Mouse (Mus musculus) left cerebral cortex, adult 18-20 months (tissue): Measurements from ENCODE around the gene Aebp2. TPM values are rescaled to one million over a fixed set of nuclear protein-coding genes. Genes with fewer than 3 reads are reported as not detected.

Source experiments
- DNase-seq, 2 experiments: peaks; one replicate each; pipeline ENCODE4 v3.0.0; 2021 to 2022; ENCODE audit warnings: low spot score in 2 of 2, mixed read lengths in 1 of 2
- total RNA-seq, 2 experiments: library from RNA; stranded (reverse); gene quantifications; 2 replicates each; pipeline ENCODE4 v1.2.3; 2021

Gene Aebp2
- total RNA-seq, 2 experiments from 2014 or later = 67.3 to 69.2 TPM

DNA sequence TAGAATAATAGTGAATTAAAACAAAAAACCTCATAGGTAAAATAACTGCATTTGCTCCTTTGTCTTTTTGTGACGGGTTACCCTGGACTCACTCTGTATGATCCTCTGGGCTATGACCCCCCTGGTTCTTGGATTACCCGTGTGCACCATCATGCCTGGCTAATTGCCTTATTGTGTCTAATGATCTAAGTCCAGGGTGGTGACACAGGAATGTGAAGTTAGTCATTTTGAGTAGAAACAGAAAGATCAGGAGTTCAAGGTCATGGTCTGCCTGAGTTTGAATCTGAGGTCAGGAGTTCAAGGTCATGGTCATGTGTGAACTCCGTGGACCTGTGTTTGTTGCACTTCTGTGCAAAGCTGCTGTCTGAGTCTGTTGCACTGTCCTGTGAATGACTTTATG, 16.7 kb upstream of the Aebp2 start:
- no peak for DNase-seq

DNA sequence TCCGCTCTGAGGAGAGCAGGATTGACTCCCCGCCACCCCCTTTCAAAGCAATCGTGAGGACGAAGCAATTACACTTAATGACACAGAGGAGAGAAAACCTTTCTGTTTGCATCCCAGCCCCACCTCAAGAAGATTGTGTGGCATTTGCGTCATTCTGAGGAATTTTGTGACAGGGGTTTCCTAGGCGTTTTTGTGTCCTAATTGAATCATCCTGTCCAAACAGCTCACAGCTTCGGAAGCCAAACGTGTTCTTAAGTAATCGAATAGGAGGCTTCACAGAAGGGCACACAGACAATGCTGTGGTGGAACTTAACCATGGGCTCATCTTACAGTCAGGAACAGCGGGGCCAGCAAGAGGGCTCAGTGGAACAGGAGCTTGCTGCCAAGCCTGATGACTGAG, 15.9 kb upstream of the Aebp2 start:
- no peak for DNase-seq

DNA sequence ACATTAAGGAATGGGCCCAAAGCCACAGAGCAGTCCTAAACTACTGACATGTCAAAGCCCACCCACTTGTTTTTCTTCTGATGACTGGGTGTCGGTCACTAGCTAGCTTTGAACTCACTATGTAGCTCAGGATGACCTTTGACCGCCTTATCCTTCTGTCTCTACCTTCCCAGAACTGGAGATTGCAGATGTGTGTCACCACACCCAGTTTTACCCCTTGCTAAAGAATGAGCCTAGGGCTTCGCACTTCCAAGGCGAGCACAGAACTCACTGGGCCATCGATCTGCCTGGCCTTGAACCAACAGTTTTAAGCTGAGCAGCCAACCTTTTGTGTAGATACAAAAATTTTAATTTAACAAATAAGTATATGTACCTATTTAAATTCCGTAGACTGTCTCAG, 13.8 kb upstream of the Aebp2 start:
- DNase-seq = no peak

DNA sequence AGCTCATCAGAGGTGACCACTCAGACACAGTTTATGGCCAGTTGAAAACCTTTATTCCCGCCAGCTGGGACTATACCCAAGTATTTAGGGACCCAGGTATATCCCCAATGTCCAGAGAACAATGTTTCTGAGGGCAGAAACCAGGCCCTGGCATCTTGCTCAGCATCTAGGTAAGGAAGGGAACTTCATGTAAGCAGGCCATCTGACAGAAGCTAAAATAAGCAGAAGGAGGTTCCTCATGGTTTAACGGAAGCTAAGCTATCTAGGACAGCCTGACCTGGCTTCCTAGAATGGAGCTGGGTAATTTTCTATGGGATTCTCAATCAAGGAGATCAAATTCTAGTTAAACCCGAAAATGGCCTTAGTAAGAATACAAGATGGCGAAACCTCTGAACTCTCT, 12.9 kb upstream of the Aebp2 start:
- DNase-seq = no peak

DNA sequence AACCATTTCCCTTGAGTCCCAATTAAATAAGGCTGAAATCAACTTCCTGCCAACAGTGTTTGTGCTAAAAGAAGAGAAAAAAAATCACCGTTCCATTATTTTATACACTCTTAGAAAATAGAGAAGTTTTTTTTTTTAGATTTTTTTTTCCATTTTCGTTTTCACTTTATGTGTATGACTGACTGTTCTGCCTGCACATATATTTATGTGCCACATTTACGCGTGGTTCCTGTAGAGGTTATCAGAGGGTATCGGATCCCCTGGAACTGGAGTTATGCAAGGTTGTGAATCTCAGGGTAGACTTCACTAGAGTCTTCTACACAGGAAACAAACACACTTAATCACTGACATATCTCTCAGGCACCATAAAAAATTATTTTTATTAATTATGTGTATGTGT, 12.3 kb upstream of the Aebp2 start:
- no peak for DNase-seq

DNA sequence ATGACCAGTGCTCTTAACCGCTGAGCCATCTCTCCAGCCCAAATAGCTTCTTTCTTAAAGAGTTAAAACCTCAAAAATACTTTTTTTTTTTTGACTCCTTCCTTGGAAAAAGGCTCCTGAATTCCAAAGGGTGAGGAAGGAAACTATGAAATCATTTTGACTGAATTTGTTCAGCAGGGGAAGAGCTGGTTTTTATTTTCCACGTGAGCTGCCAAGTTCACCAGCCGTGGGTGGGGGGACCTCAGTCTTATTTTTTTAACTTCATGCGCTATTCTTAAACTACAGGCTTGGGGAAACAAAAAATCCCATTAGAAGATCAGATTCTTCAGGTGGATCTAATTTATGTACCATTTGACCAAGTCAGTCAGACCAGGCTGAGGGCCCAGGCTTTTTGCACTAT, 11.2 kb upstream of the Aebp2 start:
- no peak for DNase-seq

DNA sequence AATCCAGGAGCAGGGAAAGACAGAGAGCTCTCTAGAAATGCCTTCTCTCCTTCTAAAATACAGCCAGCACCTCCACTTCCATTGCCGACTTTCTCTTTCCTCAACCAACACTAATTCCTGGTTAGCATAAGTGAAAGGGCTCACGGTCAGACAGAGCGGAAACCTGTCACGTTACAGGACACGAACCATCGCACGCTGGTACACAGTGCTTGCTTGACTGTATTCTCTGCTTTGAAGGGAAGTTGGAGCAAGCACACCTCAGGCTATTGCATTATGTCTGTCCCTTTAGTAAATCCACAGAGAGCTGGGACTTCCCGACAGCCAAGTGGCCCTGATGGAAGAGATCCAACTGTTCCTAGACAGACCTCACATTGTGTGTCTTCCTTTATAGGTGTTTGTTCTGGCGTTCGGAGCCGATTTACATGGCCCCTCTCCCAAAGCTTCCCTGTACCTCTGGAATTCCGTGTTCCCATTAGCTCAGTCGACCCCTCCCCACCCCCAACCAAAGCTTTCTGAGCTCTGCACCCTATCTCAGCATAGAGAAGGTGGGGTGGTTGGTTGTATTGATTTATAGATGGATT, 10.5 kb upstream of the Aebp2 start:
- no peak for DNase-seq

DNA sequence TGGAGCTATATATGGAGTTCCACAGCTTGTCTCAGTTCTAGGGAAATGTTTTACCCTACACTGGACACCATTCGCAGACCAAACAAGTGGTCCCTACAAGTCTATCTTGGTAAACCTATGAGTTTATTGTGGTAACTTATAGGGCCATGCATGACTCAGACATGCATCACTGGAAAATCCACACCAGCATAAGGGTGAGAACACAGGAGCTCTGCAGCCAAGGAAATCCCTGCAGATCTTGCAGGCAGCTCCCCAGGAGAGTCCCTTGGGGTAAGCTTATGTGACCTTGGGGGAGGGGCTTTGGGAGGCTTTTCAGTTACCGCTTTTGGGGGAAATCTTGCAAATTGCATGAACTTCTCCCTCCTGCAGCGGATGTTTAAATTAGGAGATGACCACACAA, 8.6 kb upstream of the Aebp2 start:
- no peak for DNase-seq

DNA sequence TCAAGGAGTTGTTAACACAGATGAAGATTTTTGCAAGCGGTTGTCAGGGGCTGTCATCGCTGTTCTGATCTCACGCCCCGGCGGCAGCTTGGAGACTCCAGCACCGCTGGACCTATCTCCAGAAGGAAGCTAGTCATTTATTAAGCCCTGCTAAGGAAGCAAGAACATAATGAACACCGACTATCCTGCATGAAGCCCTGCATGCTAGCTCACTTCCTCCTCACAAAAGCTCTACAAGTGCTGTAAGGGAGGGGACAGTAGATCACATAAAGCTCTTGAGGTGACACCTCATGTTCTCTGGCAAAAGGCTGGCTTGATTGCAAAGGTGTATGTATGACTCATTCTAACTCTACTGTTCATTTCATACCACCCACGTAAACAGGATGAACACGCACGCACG, 7.8 kb upstream of the Aebp2 start:
- no peak for DNase-seq

DNA sequence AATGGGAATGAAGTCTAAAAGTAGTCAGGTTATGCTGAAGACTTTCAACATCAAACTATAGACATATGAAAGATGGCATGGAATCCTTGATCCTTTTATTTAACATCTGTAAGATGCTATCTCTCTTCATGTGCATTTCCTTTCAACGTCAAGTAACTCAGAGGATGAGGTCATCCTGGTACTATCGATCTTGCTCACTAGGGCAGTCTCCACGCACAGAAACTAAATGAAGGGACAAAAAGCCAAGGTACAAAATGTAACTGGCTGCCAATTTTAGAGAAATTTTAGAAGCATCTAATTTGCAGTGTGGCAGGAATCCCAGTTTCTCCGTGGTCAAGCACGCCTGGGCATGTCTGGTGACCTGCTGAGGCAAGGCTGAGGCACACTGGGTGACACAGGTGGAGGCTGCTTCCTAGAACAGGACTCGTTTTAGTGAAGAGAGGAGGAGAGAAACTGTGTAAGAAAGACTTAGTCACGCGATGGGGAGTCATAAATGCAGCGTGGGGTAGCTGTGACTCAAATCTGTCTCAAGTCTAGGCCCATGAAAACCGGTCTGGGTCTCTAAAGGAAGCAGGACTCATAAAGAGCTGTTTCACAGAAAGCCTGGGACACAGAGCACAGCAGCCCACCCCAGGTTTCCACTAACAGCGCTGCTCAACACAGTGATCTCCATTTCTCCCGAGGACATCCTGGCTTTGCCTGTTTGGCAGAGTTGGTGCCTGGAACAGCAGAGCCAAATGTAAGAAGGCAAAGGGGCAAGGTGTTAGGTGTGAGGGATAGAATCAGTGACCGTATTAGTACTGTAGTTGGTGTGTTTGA, 1.7 kb upstream of the Aebp2 start:
- DNase-seq = no peak

DNA sequence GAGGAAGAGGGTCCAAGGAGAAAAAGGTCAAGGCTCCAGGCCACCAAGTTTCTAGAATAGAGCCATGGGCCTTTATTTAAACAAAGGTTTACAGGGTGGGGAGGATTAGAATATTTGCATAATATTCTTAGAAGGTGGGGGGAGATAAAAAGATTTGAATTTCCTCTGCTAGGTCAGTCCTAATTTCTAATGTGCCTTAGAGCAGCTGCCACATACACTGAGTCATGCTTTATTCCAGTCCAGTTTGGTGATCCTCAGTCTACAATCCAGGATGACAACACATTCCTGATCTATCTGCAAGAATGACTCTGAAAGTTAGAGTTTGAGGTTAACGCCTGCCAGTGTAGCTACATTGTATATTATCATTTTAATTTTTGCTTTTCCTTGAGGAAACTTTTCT, 841 bp upstream of the Aebp2 start:
- DNase-seq = no peak

DNA sequence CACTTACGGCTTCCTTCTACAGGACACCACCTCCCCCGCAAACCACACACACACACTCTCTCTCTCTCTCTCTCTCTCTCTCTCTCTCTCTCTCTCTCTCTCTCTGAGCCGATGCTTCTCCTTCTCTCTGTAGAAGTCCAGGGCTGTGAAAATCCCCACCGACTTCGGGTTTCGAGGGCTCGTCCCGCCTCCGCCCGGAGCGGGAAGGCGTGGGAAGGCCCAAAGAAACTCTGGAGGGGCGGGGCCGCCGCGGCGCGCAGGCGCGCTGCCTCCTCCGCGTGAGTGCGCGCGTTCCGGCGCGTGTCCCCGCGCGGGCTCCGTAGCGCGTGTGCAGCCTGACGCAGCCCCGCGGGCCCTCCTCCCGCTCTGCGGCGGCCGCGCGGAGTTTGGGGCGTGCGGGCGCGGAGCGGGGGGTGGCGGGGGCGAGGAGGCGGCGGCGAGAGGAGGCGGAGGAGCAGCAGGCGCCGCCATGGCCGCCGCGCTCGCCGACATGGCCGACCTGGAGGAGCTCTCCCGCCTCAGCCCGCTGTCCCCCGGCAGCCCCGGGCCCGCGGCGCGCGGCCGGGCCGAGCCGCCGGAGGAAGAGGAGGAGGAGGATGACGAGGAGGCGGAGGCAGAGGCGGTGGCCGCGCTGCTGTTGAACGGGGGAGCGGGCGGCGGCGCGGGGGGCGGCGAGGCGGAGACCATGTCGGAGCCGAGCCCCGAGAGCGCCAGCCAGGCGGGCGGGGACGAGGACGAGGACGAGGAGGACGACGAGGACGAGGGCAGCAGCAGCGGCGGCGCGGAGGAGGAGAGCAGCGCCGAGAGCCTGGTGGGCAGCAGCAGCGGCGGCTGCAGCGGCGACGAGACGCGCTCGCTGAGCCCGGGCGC, 998 bp downstream of the Aebp2 start:
- peak; percentile 87 to 93 for DNase-seq

DNA sequence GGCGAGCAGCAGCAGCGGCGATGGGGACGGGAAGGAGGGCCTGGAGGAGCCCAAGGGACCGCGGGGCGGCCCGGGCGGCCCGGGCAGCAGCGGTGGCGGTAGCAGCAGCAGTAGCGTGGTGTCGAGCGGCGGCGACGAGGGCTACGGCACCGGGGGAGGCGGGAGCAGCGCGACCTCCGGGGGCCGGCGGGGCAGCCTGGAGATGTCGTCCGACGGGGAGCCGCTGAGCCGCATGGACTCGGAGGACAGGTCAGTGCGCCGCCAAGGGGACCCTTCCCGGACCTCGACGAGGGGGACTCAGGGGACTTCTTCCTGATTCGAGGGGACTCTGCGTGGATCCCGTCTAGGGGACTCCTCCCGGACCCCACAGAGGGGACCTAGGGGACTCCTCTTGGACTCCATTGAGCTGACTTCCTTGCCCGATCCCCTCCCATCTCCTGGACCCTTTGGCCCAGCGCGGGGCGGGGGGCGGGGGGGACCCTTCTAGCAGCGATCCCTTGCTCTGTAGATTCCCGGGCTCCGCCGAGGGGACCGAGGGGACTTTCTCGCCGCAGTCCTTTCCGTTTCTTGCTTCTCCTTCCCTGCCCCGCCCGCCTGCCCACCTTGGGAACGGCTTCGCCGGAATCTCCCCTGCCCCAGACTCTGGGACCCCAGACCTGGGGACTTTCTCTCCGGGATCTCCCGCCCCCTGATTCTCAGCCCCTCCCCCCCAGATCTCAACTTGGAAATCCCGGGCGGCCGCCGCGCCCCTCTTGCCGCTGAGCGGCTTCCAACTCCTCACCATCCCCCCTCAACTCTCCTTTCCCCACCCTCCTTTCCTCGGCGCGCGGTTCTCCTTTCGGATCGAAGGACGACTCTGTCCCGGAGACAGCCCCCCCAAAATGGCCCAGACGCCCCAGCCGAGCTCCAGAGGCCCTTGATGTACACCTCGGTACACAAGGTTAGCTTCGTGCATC, 1.9 kb downstream of the Aebp2 start:
- DNase-seq = peak in 1 of 2 experiments; percentile 13

DNA sequence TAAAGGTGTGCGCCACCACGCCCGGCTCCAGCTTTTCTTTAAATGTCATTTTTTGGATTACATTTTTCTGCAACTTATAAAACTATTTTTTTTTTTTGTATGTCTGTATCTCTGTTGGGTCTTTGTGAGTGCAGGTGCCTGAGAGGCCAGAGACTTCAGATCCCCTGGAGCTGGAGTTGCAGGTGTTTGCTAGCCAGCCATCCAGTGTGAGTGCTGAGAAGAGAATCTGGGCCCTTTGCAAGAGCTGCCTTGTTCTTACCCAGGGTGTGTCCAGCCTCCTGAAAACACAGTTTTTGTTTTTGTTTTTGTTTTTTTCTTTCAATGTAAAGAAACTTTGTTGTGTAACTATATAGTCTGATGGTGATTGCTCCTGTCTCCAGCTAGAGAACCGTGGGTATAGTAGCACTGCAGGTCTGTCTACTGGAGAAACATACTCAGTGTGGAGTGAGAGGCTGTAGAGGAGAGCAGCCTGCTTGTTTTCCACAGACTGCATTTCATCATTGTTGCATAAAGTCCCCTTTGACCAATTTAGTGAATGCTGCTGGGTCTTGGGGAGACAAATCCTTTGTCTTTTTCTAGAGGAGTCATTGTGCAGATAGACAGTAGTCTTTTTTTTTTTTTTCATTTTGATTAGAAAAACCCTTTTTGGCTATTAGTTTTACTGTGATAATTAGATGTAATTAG, 6.9 kb downstream of the Aebp2 start:
- DNase-seq = no peak

DNA sequence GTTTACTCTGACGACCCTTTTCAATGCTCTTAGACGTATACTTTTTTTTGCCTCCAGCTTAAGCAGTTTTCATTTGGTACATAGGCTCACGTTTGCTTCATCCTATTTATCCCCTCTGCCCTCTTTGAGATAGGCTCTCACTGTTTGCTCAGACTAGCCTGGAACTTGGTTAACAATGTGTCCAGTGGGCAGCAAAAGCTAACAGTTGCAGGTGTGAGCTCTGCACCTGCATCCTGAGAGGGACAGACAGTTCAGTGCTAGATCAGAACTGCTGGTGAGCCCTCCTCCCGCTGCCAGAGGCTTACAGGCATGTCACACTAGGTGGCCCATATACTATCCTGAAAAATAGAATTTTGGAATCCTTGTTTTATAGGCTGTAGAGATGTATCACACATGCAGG, 7.8 kb downstream of the Aebp2 start:
- DNase-seq = no peak

DNA sequence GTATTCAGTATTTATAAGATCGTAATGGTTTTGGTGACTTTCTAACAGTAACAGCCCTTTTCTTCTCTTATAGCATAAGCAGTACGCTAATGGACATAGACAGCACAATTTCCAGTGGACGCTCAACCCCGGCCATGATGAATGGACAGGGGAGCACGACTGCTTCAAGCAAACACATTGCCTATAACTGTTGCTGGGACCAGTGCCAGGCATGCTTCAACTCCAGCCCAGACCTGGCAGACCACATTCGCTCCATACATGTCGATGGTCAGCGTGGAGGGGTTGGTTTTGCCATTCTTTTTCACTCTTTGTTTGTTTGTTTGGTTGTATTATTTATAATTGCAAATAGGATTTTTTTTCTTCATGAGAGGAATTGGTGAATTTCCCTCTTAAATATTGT, 11.2 kb downstream of the Aebp2 start:
- DNase-seq = no peak

DNA sequence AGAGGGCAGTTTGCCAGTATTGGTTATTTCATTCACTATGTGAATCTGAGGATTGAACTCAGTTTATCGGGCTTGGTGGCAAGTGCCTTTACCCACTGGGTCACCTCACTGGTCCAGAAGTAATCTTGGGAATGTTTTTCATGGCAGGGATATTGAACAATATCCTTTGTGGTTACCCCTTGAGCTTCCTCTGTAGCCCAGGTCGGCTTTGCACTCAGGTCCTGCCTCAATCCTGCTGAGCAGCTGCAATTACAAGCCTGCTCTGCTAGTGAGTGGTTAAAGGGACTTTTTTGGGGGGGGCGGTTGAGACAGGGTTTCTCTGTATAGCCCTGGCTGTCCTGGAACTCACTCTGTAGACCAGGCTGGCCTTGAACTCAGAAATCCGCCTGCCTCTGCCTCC, 13.8 kb downstream of the Aebp2 start:
- no peak for DNase-seq

DNA sequence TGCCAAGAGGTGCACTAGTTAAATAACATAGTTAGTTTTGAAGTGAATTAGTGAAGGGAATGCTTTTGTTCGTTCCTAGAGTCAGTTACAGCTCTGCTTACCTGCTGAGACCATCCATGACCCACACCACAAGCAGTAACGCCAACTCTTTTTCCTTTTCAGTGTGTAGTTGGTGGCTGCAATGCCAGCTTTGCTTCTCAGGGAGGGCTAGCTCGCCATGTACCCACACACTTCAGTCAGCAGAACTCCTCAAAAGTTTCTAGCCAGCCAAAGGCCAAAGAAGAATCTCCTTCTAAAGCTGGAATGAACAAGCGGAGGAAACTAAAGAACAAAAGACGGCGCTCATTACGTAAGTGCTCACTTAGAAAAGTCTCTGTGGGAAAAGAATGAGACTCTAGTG, 19.5 kb downstream of the Aebp2 start:
- no peak for DNase-seq

DNA sequence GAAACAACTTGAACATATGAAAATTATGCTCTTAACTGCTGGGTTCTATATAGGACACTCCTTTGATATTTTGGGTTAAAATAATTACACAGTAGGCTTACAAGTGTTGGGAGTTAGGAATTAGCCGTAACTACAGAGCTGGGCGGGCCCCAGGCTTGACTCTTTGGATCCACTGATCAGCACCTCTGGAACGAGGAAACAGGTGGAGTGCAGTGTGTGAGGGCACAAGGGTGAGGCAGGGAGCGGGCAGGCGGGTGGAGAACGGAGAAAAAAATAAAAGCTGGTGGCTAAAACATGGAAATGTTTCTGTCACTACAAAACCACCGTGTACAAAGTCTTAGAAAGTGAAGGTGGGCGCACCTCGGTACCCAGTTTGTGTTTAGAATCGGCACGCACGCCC, 20.2 kb downstream of the Aebp2 start:
- no peak for DNase-seq

DNA sequence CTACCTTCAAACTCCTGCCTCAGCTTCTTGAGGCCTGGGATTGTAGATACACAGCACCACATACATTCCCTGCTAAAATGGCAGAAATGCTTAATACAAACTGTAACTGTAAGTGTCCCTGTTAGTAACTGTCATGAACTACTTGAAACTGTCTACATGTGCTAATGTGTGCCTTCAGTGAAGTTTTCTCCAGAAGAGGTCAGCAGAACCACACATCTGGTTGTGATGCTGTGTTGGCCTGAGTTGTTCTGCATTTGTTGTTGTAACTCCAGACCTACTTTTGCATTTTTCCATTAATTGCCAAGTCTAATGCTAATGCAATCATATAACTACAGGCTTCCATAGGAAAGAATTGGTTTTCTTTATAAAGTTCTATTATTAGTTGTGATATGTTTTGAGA, 23.5 kb downstream of the Aebp2 start:
- no peak for DNase-seq
